Mouse (Mus musculus) ES-E14 (cell line): Measurements from ENCODE around the gene Dpf1. TPM values are rescaled to one million over a fixed set of nuclear protein-coding genes. Genes with fewer than 3 reads are reported as not detected.
A peak's percentile ranks its signal among the peaks of the same experiment; 100 is the strongest.

Source experiments
- DNase-seq: peaks from one replicate; pipeline ENCODE4 v3.0.0-alpha.2; 2013; ENCODE audit warnings: low read depth, low spot score
- H3K27ac ChIP-seq: 2 replicates; pipeline ENCODE4 v1.5.1; 2012; ENCODE audit warnings: low read depth, mild to moderate bottlenecking, low read length, moderate library complexity, mixed read lengths; ENCODE audit not compliant: poor library complexity, insufficient read depth, severe bottlenecking
- H3K36me3 ChIP-seq: 2 replicates; pipeline ENCODE4 v1.6.1; 2012; ENCODE audit warnings: mild to moderate bottlenecking, low read length, moderate library complexity, mixed read lengths; ENCODE audit not compliant: control insufficient read depth, poor library complexity, insufficient read depth, severe bottlenecking
- H3K4me1 ChIP-seq, 2 experiments: fragments of 150-350 bp in 1 of 2; sonication (generic) in 1 of 2; 2 replicates each; pipeline ENCODE4 v1.6.1; 2012; ENCODE audit warnings: low read length in 2 of 2, mild to moderate bottlenecking in 1 of 2, mixed read lengths in 1 of 2; ENCODE audit not compliant: control insufficient read depth in 2 of 2, insufficient read depth in 2 of 2, poor library complexity in 1 of 2
- H3K4me3 ChIP-seq, 2 experiments: fragments of 150-350 bp in 1 of 2; sonication (generic) in 1 of 2; 2 replicates each; pipeline ENCODE4 v1.5.1; 2012; ENCODE audit warnings: low read length in 2 of 2, low read depth in 1 of 2, mild to moderate bottlenecking in 1 of 2, mixed read lengths in 1 of 2; ENCODE audit not compliant: insufficient read depth in 1 of 2, poor library complexity in 1 of 2, severe bottlenecking in 1 of 2
- H3K9ac ChIP-seq: 2 replicates; pipeline ENCODE4 v1.6.1; 2012; ENCODE audit warnings: low read depth, mild to moderate bottlenecking, low read length, mixed read lengths; ENCODE audit not compliant: poor library complexity, insufficient read depth, severe bottlenecking
- H3K9me3 ChIP-seq: fragments of 150-350 bp; sonication (generic); 2 replicates; pipeline ENCODE4 v1.6.1; 2012; ENCODE audit warnings: low read depth, mild to moderate bottlenecking, low read length; ENCODE audit not compliant: control insufficient read depth, insufficient read depth
- CHD2 ChIP-seq: IDR thresholded peaks from 2 replicates; pipeline ENCODE4 v1.6.1; 2014; ENCODE audit warnings: mild to moderate bottlenecking, low read depth, low read length, inconsistent platforms
- HCFC1 ChIP-seq: IDR thresholded peaks from 2 replicates; pipeline ENCODE4 v1.6.1; 2012; ENCODE audit warnings: low read length, inconsistent platforms, borderline replicate concordance; ENCODE audit not compliant: insufficient read depth
- MAFK ChIP-seq: IDR thresholded peaks from 2 replicates; pipeline ENCODE4 v1.6.1; 2014; ENCODE audit warnings: mild to moderate bottlenecking, low read depth, low read length, inconsistent platforms; ENCODE audit not compliant: insufficient read depth
- ZC3H11A ChIP-seq: IDR thresholded peaks from 2 replicates; pipeline ENCODE4 v1.6.1; 2012; ENCODE audit warnings: low read depth, mild to moderate bottlenecking, inconsistent platforms, low read length, borderline replicate concordance
- ZNF384 ChIP-seq: IDR thresholded peaks from 2 replicates; pipeline ENCODE4 v1.6.1; 2012; ENCODE audit warnings: low read depth, low read length, inconsistent platforms
- in situ Hi-C, 2 experiments: fragments of 600-800 bp; cut with MboI; formaldehyde crosslinking; loops; one replicate each; pipeline ENCODE4 v1.15.1; 2025; ENCODE audit warnings: low sequenced_read_pairs in 2 of 2, inconsistent platforms in 1 of 2; ENCODE audit not compliant: unreplicated experiment in 2 of 2
- total RNA-seq: library from RNA; depleted of rRNA; stranded (reverse); fragments of 300-350 nt; gene quantifications from 2 replicates; pipeline ENCODE4 v1.2.3, GENCODE M21; 2012

Gene Dpf1
- total RNA-seq, 1 experiment, result 18.0 TPM

DNA sequence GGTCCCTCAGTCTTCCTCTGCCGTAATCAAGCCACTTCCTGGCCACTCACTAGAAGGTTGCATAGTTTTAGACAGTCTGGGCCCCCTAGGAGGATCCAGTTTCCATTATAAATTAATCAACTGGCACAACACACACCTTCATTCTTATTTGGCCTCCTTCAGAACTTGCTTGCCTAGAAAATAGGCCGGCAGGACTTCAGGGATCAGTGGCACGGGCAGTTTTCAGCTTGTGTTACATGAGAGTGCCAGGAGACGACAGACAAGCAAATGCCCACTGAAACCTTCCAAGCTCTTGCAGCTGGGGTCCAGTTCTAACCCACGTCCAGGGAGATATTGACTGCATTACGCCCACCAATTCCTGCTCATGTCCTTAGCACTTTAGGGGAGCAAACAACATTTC, 41.6 kb upstream of the Dpf1 start:
- no peak for TF ChIP-seq MAFK
- TF ChIP-seq CHD2, result no peak
- no peak for TF ChIP-seq HCFC1
- TF ChIP-seq ZC3H11A, result no peak
- TF ChIP-seq ZNF384, result no peak
- peaks cover 0 to 11% of the 10 kb centered on the region in 2 experiments; a peak in 2 of 4 replicates for H3K4me1 ChIP-seq
- in situ Hi-C loops, result no loop called here

DNA sequence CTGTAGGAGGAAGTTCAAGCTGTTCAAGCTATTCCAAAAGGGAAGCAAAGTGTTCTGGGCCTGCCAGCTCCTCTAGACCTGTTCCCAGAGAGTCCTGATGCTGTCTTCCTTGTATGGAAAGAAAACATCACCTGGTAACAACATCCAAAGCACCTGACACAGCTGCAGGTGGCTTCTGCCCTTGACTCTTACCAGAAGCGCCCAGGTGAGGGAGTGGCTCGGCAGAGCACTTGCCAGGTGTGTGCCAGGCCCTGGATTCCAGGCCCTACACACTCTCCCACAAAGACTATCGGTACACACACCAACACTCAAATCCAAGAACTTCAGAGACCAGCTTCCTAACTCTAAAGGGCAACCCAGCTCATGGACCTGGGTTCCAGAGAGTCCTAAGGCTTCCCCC, 39.9 kb upstream of the Dpf1 start:
- TF ChIP-seq CHD2 (no peak), ZNF384 (no peak), MAFK (no peak), ZC3H11A (no peak), HCFC1 (no peak)
- H3K4me1 ChIP-seq, result peaks cover 0 to 12% of the 10 kb centered on the region in 2 experiments; a peak in 2 of 4 replicates
- no peak overlapping the region for H3K4me3 ChIP-seq
- in situ Hi-C loops, result no loop called here
- no peaks in the 10 kb centered on the region for H3K9me3 ChIP-seq
- peaks cover 23% of the 10 kb centered on the region for H3K36me3 ChIP-seq
- no peak overlapping the region; the same call in 1 of the 2 replicates for H3K27ac ChIP-seq
- H3K9ac ChIP-seq, result no peak overlapping the region
- DNase-seq, result no peak

More for the DNA sequence above, 41.6 kb upstream of the Dpf1 start:
- Histone ChIP-seq H3K9me3 (no peaks in the 10 kb centered on the region), H3K27ac (no peak overlapping the region), H3K36me3 (peaks cover 39% of the 10 kb centered on the region), H3K9ac (no peak overlapping the region), H3K4me3 (no peak overlapping the region)
- no peak for DNase-seq

DNA sequence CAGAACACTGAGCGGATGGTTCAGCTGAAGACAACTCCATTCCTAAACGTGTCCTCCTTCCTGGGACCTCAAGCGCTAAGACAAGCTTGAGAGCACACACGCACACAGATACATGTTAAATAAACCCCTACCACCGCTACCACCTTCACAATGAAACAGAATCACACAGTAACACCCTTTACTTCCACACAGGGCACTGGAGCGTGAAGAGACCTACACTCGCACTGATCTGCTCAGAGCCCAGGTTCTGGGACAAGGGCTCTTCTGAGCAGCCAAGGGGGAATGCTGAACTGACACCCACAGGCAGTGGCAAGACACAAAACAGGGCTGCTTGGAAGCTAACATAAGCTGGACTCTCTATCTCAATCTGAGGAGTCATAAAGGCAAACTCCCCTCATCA, 38.1 kb upstream of the Dpf1 start:
- Histone ChIP-seq H3K27ac (no peak overlapping the region), H3K9me3 (no peaks in the 10 kb centered on the region), H3K9ac (no peak overlapping the region), H3K4me3 (no peak overlapping the region), H3K4me1 (peaks cover 0 to 8% of the 10 kb centered on the region in 2 experiments; a peak in 1 of 4 replicates), H3K36me3 (peaks cover 12% of the 10 kb centered on the region; the same call in 1 of the 2 replicates)
- in situ Hi-C loops, result no loop called here
- TF ChIP-seq ZC3H11A (no peak), ZNF384 (no peak), CHD2 (no peak), HCFC1 (no peak), MAFK (no peak)
- DNase-seq, result no peak

DNA sequence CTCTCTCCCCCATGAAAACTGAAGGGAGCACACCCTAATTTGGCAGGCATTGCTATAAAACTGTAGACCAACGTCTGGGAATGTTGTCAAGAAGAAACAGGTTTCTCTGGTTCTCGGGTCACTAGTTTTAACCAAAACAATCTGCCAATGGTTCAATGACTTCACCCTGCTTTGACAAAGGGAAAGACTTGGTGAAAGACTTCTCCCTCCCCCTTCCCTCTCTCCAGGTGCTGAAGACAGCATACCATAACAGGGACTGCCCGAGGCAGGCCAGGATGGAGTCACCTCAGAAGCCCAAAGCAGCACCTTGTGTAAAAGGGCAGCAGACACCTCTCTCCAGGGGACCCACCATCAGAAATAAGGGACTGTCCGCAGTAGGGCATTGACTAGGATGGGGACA, 36.8 kb upstream of the Dpf1 start:
- Histone ChIP-seq H3K36me3 (peaks cover 12% of the 10 kb centered on the region; the same call in 1 of the 2 replicates), H3K27ac (no peak overlapping the region), H3K9me3 (no peaks in the 10 kb centered on the region), H3K9ac (no peak overlapping the region), H3K4me1 (peaks cover 0 to 10% of the 10 kb centered on the region in 2 experiments; a peak in 1 of 4 replicates), H3K4me3 (no peak overlapping the region)
- in situ Hi-C loops, result no loop called here
- TF ChIP-seq CHD2 (0 out of 2 replicates have a peak, but pooled peaks have one; percentile 18), MAFK (no peak), ZC3H11A (no peak), HCFC1 (no peak), ZNF384 (no peak)
- DNase-seq, result no peak

DNA sequence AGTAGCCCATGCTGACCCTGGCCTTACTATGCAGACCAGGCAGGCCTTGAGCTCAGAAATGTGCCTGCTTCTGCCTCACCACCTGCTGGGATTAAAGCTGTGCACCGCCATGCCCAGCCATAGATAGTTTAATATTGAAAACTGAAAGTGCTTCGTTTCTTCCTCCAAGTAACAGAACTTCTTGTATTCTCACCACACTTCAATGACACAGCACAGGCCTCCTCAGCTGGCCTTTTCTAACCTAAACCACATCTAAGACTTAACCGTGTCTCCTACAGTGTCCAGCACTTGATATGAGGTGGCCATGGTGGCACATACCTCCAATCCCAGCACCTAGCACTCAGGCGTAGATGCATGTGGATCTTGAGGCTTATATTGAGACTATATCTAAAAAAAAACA, 33.3 kb upstream of the Dpf1 start:
- Histone ChIP-seq H3K9me3 (no peaks in the 10 kb centered on the region), H3K4me3 (no peak overlapping the region), H3K4me1 (peaks cover 0 to 9% of the 10 kb centered on the region in 2 experiments; a peak in 1 of 4 replicates), H3K36me3 (peaks cover 6% of the 10 kb centered on the region; the same call in 1 of the 2 replicates), H3K9ac (no peak overlapping the region), H3K27ac (no peak overlapping the region)
- TF ChIP-seq CHD2 (no peak), ZC3H11A (no peak)
- in situ Hi-C loops, result no loop called here
- DNase-seq, result no peak
